Mouse (Mus musculus) olfactory bulb, adult 2 months (tissue): Measurements from ENCODE around the gene Ppp2r1b.

Source experiments
- CTCF ChIP-seq: fragments of 200-500 bp; IDR thresholded peaks from 2 replicates; pipeline ENCODE4 v1.5.1; 2012; ENCODE audit warnings: low read depth, mild to moderate bottlenecking, low read length, moderate library complexity; ENCODE audit not compliant: insufficient read depth
- POLR2A ChIP-seq: fragments of 200-500 bp; IDR thresholded peaks from 2 replicates; pipeline ENCODE4 v1.6.1; 2012; ENCODE audit warnings: mild to moderate bottlenecking, low read depth, low read length, moderate library complexity; ENCODE audit not compliant: insufficient read depth

DNA sequence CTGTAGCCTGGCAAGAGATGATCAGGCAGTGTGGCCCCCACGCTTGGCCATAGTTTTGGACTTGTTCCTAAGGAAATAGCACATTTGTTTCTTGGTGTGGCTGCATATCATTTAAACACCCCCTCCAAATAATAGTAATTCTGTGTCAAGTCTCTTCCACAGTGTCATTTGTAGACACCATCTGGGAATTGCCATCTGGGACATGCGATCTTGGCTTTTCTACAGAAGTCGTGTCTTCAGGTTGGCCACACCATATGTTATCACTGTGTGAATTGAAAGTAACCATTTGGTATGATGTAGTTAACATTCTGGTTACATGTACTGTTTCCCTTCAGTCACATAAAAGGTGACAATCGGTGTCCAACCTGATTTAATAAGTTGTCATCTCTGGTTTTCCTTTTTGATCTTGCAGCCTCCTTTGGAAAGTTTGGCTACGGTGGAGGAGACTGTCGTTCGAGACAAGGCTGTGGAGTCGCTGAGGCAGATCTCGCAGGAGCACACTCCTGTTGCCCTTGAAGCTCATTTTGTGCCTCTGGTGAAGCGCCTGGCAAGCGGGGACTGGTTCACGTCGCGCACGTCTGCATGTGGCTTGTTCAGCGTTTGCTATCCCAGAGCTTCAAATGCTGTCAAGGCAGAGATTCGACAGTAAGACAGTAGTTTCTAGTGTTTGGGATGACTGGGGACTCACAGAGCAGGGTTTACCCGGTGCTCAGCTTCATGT lies 16.2 kb downstream of the Ppp2r1b start:
- no peak for TF ChIP-seq CTCF
- TF ChIP-seq POLR2A: no peak
